Mouse (Mus musculus): ENCODE measurements around the gene Smim27.
"Not testable (repeated sequence)": the region's sequence is repeated elsewhere in the genome, so short reads cannot be mapped to it uniquely, and the experiment has no call there.

The Smim27 gene

DNA sequence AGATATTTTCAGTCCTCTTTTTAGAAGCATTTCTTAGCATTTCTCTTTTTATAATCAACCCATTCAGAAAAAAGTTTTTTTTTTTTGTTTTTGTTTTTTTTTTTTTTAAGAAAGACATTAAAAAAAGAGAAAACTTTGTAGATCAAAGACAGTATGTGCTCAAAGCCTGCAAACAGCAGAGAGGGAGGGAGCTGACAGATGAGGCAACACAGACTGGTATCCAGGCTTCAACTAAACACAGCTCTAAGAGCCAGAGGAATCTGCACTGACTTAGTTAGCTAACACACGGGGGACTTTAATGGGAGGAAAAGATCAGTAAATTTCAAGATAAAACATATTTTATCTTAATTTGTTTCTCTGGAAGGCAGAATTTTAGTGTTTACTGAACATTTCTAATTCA, 5.1 kb upstream of the Smim27 start:
- DNase-seq, result no peak

DNA sequence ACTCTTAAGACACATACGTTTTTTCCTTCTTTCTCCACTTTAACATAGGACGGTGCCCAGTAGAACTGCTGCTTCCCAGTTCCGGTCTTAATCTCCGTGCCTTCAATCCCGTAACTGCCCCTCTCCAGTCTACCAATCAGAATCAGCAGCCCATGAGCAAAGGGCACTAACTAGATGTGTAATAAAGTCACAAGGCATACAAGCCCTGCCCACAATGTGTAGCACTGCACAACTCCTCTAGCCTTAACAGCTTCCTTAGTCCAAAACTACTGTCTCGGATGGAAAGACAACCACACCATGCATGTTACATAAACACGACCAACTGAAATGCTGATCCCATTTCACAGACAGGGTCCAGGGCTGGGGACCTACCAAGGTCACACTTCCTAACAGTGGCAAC, 1.7 kb upstream of the Smim27 start:
- DNase-seq, result no peak

DNA sequence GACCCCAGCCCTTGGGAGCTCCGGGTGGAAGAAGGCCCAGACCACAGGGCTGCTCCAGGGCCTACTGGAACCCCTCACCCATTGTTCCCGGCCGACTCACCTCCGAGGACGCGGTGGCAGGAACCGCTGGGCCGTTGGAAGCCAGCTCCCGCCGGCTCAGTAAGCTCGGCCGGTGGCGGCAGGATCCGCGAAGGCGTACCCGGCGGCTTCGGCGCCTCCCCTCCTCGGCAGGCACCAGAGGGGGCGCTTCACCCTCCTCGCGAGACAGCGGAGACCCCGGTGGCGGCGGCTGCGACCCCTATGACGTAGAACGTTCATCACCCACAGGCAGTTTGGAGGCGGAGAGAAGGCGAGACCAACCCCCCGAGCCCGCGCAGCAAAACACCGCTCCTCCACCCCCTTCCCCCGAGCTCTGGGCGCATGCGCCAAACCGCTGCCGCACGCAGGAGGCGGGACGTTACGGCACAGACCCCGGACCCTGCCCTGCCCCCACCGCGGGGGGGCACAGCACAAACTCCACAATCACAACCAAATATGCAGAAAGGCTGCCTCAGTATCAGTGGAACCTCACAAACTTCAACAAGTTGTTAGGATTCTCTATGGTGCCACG, 1.1 kb upstream of the Smim27 start:
- peak; percentile 99 for DNase-seq

DNA sequence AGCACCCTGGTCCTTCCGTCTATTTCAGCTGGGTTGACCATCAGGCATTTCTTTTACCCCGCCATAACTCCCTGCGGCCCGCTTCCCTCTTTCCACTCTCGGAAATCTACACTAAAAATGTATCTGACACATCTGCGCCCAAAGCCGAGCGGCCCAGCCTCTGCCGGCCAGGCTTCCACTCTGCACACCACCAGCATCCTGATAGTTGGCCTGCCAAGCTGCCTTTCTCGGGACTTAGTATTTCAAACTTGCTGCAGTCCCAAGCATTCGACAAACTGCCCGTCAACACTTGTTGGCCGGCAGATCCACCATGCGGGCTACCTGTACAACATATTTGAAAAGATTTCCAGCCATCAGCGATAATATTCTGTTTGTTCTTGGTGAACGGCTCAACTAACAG, 544 bp upstream of the Smim27 start:
- no peak for DNase-seq

DNA sequence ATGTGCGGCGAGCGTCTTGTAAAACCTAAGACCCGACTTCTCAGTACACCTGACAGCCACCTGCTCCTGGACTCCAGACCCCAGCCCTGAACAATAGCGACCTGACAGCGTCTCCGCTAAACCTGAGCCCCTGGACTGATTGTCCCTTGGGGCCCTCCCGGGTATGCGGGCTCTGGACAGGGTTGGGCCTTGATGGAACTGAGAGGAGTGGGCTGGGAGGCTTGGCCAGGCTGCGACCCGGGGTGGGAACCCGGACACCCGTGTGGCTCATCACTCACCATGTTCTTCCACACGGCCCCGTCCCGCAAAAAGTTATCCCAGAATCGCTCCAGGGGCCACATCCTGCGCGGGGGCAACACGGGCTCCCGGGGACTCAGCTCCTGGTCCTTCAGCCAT, 9.5 kb downstream of the Smim27 start:
- no peak for DNase-seq

DNA sequence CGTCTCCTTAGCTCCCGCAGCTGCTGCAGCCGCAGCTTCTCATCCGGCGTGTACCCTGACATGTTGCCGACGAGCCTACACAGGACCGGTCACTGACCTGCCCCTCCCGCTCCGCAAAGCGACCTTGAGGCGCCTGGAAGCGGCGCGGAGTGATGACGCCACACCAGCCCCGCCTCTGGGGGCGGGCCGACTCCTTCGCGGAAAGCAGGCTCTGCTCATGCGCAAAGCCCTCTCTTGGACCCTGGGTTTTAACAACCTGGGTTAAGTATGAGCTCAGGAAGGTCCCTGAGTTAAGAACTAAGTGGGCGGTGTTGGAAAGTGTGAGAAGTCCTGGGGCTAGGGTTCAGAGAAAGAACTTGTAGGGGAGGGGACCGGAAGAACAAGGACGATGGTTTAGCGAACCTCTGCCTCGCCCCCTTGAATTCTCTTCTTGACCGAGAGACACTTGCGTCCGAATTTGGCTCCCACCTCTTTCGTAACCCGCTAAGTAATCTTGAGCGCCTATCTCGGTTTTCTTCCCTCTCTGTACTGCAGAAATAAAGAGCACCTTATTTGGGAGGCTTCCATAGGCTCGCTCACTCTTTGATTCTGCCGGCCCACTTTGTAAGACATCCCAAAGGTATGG, 10.0 kb downstream of the Smim27 start, which contains the start of gene Ndufb6:
Gene Ndufb6 (minus strand): TSS at position 146 of the 625 bp plus-strand sequence.
- peak; percentile 99 for DNase-seq

DNA sequence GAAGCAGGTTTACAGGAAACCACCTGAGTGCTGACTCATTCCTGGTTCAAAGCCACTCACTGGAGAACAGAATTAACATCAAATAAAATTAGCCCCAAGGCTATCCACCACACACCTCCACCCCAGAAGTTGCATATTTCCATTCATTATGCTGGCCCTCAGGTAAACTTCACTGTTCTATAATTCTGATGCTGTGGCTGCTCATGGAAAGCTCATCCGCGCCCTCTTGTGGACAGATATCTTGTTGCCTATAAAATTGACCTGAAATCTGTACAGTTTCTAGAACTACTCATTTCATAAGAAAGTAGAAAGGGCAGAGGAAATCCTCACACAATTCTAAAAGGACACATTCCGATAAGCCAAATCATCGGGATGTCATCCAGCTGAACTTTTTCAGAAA, 16.2 kb downstream of the Smim27 start:
- DNase-seq, result peak; percentile 85

DNA sequence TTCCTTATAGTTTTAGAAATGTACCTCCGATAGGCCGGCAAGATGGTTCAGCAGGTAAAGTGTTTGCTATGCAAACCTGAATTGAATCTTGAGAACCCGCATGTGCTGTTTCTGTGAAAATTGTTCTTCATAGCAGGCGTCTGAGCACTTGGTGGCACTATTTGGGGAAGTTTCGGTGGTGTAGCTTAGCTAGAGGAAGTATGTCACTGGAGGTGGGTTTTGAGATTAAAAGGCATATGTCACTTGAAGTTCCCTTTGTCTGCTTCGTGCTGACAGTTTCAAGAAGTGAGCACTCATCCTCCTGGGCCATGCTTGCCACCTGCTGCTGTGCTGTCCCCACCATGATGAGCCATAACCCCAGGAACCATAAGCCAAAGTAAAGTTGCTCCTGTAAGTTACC, 18.0 kb downstream of the Smim27 start:
- peak; percentile 56 for DNase-seq

DNA sequence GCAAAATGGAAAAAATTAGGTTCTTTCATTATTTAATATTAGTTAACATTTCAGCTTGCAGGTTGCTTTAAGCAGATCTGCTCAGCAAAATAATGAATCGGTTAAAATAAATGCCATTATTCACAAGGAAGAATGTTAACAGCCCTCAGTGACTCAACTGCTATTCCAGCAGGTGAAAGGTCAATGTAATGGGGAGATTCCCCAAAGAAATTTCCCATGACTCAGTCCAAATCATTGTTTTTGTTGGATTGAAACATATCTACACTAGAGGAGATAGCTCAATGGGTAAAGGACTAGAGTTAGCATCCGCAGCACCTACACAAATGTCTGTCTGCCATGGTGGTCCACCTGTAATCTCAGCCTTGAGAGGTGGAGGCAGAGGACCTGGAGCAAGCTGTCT, 19.7 kb downstream of the Smim27 start:
- peak; percentile 65 for DNase-seq

DNA sequence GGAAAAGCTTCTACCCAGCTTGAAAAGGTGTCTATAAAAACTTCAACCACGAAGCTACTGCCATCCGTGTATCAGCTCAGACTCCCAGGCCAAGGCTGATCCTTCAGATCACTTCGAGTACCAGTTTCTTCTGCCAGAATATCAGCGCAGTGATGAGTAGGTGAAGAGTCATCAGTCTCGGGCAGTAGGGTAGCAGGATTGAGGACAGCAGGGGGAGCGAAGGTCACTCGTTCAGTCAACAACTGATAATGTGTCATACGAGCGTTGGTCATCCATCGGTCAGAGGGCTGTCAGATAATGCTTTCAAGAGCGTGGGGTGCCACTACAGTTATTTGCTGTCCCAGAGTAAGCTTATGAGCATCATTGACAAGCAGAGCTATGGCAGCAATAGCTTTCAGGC, 22.1 kb downstream of the Smim27 start:
- DNase-seq, result not testable (repeated sequence)

DNA sequence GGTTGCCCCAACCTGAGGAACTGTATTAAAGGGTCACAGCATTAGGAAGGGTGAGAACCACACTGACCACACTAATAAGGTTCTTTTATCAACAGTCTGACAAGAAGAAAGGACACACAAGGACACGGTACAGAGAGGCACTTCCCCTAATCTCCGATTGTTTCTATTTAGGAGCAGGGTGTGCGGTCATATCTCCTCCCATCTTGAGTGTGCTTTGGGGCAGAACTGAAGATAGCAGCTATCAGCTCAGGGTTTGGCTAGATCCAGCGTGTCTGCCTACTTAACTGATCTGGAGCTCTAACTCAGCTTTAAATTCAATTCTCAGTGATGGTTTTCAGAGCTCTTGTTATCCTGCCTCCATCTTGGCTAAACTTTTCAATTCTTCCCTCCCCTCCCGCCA, 29.8 kb downstream of the Smim27 start:
- DNase-seq, result no peak

DNA sequence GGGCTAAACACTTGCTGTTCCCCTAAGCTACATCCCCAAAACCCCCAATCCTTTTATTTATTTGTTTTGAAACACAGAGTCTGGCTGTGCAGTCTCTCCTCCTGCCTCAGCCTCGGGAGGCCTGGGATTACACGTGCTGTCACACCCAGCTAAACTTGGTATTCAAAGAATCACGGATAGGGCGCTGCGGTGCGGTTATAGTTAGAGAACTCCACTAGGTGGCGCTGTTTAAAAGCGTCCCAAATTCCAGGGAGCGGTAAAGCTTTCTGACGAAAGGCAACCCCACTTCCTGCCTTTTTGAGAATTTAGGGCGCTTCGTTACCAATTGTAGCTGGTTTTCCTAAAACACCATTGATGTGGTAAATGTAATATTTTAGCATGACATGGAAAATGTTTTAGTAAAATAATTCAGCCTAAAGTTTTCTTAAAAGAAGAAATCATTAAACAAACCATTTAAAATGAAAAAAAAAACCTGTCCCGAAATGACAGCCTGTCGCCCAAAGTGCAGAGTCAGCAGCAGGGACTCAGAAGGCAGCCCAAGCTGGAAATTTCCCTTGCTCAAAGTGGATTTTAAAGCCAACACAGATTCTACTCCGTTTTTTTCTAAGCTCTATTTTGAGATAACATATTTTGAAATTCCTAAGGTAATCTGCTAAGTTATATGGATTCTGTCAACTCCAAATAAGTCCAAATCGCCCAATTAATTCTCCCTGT, 31.9 kb downstream of the Smim27 start:
- DNase-seq, result peak; percentile 93

DNA sequence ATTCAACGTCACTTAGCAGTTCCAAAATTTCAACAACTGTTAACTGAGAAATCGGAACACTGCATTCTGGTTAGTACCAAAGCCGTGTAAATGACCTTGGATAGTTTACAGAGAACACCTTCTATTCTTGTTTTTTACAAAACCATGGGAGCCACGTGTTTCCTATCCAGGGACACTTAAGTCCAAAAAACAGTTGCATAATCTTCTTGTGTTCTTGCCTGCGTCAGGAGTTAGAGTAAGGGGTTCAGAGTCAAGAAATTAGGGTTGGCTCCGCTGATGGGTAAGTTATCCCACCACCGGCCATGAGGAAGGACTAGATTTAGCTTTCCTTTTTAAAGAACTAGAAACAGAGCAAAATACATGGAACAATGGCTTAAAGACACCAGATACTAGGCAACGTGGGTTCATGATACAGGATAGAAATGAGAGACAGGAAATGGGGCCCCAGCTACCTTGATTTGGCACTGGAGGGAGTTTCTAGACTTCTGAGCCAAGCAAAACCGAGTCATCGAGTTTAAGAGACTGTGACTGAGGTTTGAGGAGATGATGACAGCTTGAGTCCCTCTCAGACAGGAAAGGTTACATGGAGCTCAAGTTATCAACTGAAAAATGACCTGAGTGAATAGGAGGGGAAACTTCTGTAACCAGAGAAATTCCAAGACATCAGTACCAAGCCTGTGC, 33.2 kb downstream of the Smim27 start:
- DNase-seq, result peak; percentile 73

DNA sequence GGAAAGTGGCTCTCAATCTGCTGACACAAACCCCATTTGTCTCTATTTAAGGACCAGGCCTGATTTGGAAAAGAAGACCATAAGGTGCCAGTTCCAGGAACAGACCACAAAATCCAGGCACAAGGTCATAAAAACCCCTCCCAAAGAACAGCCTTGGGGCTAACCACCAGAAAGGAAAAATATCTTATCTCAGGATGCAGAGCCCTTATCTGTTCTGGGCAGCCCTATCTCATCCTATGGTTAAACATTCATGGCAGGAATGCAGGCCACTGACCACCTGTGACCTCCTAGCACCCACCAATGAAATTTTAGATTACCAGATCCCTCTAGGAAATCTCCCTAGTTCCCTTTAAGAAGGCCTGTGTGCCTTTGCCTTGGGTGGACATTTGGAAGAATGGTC, 40.3 kb downstream of the Smim27 start:
- DNase-seq, result no peak

DNA sequence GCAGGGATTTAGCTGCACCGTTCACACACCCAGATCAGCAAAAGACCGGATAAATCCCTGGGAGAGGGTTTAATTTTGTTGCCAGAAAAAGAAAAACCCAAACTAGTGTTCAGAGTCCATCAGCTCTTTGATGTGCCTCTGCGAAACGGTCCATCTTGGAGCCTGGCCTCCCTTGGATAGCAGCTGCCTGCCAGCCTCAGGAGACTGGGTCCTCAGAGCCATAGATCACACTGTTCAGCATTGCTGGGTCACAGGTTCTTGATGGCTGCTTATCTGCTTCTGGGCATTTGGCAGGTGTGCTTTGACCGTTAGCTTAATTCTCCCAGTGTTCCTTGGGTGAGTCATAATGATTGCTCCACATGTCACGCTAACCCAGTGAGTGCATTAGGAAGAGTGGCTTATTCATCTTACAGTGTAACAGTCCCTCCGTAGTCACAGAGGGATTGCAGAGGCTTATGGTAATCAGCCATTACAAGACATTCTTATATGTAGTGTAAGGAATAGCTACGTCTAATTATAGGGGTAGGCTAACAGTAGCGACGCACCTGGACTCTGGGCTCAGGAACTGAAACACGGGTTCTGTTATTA, 41.5 kb downstream of the Smim27 start:
- DNase-seq, result no peak

DNA sequence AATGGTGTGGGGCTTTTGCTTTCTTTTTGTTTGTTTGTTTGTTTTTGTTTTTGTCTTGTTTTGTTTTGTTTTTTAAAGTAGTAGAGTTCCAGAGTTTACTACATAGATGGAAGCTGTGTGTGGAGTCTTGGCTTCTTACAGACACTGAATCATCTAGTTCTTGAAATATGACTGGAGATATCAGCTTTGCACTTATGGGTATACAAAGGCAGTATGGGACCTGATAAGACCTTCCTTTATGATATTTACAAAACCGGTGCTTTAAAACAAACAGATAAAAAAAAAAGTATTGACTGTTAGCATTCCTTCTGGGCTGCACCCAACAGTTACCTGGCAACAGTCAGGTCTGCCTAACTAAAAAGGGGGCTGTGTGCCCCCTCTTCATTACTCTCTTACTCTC, 42.8 kb downstream of the Smim27 start:
- no peak for DNase-seq

DNA sequence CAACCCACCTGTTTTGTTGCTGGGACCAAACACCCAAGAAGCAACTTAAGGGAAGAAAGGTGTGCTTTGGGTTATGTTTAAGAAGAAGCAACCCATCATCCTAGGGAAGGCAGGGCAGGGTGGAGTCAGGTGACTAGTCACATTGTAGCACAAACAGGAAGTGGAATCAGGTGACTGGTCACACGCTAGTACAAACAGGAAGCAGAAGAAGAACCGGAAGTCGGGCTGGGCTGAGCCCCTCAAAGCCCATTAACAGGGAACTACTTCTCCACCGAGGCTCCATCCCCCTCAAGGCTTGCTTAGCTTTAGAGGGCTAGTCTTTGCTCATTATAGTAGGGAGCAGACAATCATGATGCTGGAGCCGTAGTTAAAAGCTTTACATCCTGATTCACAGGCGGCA, 43.6 kb downstream of the Smim27 start:
- no peak for DNase-seq

DNA sequence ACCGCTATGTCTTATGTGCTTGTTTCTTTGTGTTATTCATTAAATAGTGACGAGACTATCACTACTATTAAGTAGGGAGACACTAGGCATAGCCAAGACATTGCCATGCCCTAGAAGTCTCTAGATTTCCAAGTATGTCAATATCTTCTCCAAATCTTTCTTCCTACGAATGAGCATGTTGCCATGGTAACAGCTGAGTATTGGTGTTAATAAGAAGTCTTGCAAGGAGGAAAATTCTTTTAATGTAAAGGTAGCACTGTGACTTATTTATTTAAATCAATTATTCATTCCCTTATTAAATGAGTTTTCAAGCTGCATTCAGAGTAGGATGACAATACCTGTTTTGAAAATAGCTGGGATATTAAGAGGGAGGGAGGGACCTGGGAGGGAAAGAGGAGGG, 48.0 kb downstream of the Smim27 start:
- DNase-seq, result no peak
